Comparison of ENCODE assay signal across 7 mouse cellular contexts in genomic region chr7:107747954-107748353, GRCm38 (mm10). TPM values are rescaled to one million over a fixed set of nuclear protein-coding genes. Genes with fewer than 3 reads are reported as not detected.
DNase-seq lines count a peak whose midpoint lies in the region; ATAC-seq and TF ChIP-seq lines count a peak whose summit lies in the region.

No protein-coding gene starts in this region.

- ATAC-seq in embryonic facial prominence, embryonic 14.5 days (ENCODE audit: low read depth), result 0 out of 2 replicates have a peak, but pooled peaks have one; percentile 38
- peak; percentile 16; the same call in 1 of the 2 replicates for ATAC-seq in lung, embryonic 16.5 days (ENCODE audit: low read depth)

- H3K9me3 ChIP-seq in embryonic facial prominence, embryonic 14.5 days (ENCODE audit: control insufficient read depth, low read length), result no peaks in the 10 kb centered on the region
- H3K9me3 ChIP-seq in lung, embryonic 16.5 days (ENCODE audit: control insufficient read depth, low read length), result no peaks in the 10 kb centered on the region

- no peak overlapping the region for H3K27ac ChIP-seq in bone marrow, adult 2 months (ENCODE audit: control insufficient read depth, insufficient read depth, low read depth, low read length, poor library complexity)
- no peak overlapping the region for H3K27ac ChIP-seq in embryonic facial prominence, embryonic 14.5 days (replicated peaks; ENCODE audit: low read depth, low read length)
- no peak overlapping the region for H3K27ac ChIP-seq in lung, embryonic 16.5 days (ENCODE audit: low read length)

- peak; percentile 25 for DNase-seq in 3T3-L1 (ENCODE audit: low read depth, low spot score)
- peak; percentile 78 to 82 for DNase-seq in B cell, adult 2 months
- DNase-seq in embryonic facial prominence, embryonic 14.5 days (ENCODE audit: low spot score), result peak; percentile 70
- DNase-seq in kidney, adult 9 months, result peak; percentile 51
- peak; percentile 55 for DNase-seq in right cerebral cortex, postnatal 14 days

- TF ChIP-seq POLR2A in bone marrow, adult 2 months (IDR thresholded peaks at IDR 0.05; ENCODE audit: borderline replicate concordance, control insufficient read depth, low read depth, low read length), result no peak

- 17% methylated on average over 2 of the region's 2 CpGs for WGBS in bone marrow, adult 2 months
- 12% methylated on average over 2 of the region's 2 CpGs for WGBS in embryonic facial prominence, embryonic 14.5 days
- 17% methylated on average over 2 of the region's 2 CpGs for WGBS in lung, embryonic 16.5 days

- H3K4me3 ChIP-seq in bone marrow, adult 2 months (replicated peaks; ENCODE audit: control insufficient read depth, low read depth, low read length), result no peak overlapping the region
- H3K4me3 ChIP-seq in embryonic facial prominence, embryonic 14.5 days (ENCODE audit: low read depth, low read length), result no peak overlapping the region
- no peak overlapping the region for H3K4me3 ChIP-seq in lung, embryonic 16.5 days (ENCODE audit: low read length)

- peak; percentile 59 for TF ChIP-seq CTCF in bone marrow, adult 2 months (IDR thresholded peaks at IDR 0.05; ENCODE audit: control insufficient read depth, insufficient read depth, low read length)

- H3K9ac ChIP-seq in embryonic facial prominence, embryonic 14.5 days (ENCODE audit: low read depth, low read length), result no peak overlapping the region
- H3K9ac ChIP-seq in lung, embryonic 16.5 days (ENCODE audit: low read length), result no peak overlapping the region

- no peak overlapping the region for H3K4me2 ChIP-seq in embryonic facial prominence, embryonic 14.5 days (ENCODE audit: low read depth, low read length)
- H3K4me2 ChIP-seq in lung, embryonic 16.5 days (ENCODE audit: low read depth, low read length), result no peak overlapping the region

- no peaks in the 10 kb centered on the region for H3K4me1 ChIP-seq in bone marrow, adult 2 months (ENCODE audit: control insufficient read depth, insufficient read depth, low read length)
- H3K4me1 ChIP-seq in embryonic facial prominence, embryonic 14.5 days (ENCODE audit: control insufficient read depth, insufficient read depth, low read length), result no peaks in the 10 kb centered on the region
- no peaks in the 10 kb centered on the region for H3K4me1 ChIP-seq in lung, embryonic 16.5 days (replicated peaks; ENCODE audit: control insufficient read depth, insufficient read depth, low read length)

- no peaks in the 10 kb centered on the region for H3K27me3 ChIP-seq in embryonic facial prominence, embryonic 14.5 days (replicated peaks; ENCODE audit: control insufficient read depth, insufficient read depth, low read length)
- H3K27me3 ChIP-seq in lung, embryonic 16.5 days (ENCODE audit: control insufficient read depth, insufficient read depth, low read depth, low read length), result no peaks in the 10 kb centered on the region

- peaks cover 22% of the 10 kb centered on the region for H3K36me3 ChIP-seq in embryonic facial prominence, embryonic 14.5 days (ENCODE audit: control insufficient read depth, insufficient read depth, low read length)
- peaks cover 4% of the 10 kb centered on the region for H3K36me3 ChIP-seq in lung, embryonic 16.5 days (ENCODE audit: control insufficient read depth, insufficient read depth, low read length)

RNA-seq across cellular contexts. Expression of gene Cyb5r2, which starts 9.9 kb away (rescaled TPM):
- not detected in 2 replicates for polyA plus RNA-seq in bone marrow, adult 2 months (2011; ENCODE audit: insufficient read depth, insufficient read length, low replicate concordance, missing spikeins)
- 0.33 and 0.60 TPM in 2 replicates for polyA plus RNA-seq in embryonic facial prominence, embryonic 14.5 days (2014; fragmentation: Nextera tagmentation; extraction: Ambion mirVana)
- 0.08 and 0.28 TPM in 2 replicates for polyA plus RNA-seq in lung, embryonic 16.5 days (2015; fragmentation: Nextera tagmentation; extraction: Ambion mirVana)

RNA-seq across cellular contexts. Expression of gene Ovch2, which starts 53.1 kb away (rescaled TPM):
- not detected in 2 replicates for polyA plus RNA-seq in bone marrow, adult 2 months (2011; ENCODE audit: insufficient read depth, insufficient read length, low replicate concordance, missing spikeins)
- polyA plus RNA-seq in embryonic facial prominence, embryonic 14.5 days (2014; fragmentation: Nextera tagmentation; extraction: Ambion mirVana), result not detected in 2 replicates
- not detected in 2 replicates for polyA plus RNA-seq in lung, embryonic 16.5 days (2015; fragmentation: Nextera tagmentation; extraction: Ambion mirVana)

Comparison
In these comparisons a context has a peak if more than half of its experiments do, and no peak if none do; other contexts are left out.
1. DNase-seq: peak in every context shown above with its lines; median percentile 80 in B cell, adult 2 months; 70 in embryonic facial prominence, embryonic 14.5 days; 55 in right cerebral cortex, postnatal 14 days; 51 in kidney, adult 9 months; 25 in 3T3-L1.